Mouse (Mus musculus) heart, adult 2 months (tissue): ENCODE data around the gene Klhdc8a.

Experiments
- CTCF ChIP-seq: fragments of 200-600 bp; IDR thresholded peaks from 2 replicates; pipeline ENCODE4 v1.8.1; 2022; ENCODE audit warnings: antibody characterized with exemption, mild to moderate bottlenecking, moderate library complexity
- EP300 ChIP-seq: fragments of 200-500 bp; IDR thresholded peaks from 2 replicates; pipeline ENCODE4 v1.6.1; 2011; ENCODE audit warnings: low read depth, low read length, control low read depth; ENCODE audit not compliant: insufficient read depth

DNA sequence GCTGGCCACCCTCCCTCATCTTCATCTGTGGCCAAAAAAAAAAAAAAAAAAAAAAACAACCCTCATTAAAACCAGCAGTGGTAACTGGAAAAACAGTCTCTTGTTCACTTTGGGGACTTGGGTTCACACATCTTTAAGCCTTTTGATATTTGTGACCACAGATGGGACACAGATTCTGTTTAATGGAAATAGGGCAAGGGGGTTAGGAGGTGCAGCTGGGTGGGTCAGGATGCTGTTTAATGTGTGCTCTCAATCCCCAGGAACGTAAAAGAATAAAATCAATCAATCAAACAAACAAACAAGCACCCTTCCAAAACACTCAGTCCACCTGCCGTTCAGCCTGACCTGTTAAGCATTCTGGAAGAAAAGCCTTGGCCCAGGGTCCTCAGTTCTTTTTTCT is 34.8 kb downstream of the Klhdc8a start:
- TF ChIP-seq EP300 (no peak), CTCF (no peak)
